18 mouse cellular contexts compared by ENCODE assay signal in the genomic region with DNA sequence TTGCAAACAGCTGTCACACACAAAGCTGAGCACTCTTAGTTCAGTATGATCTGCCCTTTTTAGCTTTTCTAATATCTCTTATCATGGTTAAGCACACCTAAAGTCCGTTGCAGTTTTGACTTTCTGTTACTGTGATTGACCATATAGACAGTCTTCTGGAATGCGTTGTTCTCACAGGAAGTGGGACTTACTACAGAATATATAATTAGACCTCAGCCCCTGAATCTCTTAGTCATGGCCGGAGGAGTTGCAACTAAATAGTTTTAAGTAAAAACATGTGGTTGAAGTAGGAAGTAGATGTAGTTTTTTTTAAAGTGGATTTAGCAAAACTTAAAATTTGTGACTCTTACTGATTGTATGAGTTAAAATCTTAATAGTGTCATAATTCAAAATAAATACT. TPM values are rescaled to one million over a fixed set of nuclear protein-coding genes. Genes with fewer than 3 reads are reported as not detected.
DNase-seq lines count a peak whose midpoint lies in the region; ATAC-seq and TF ChIP-seq lines count a peak whose summit lies in the region.
"Had no signal": no experiment of that assay in that cellular context is flagged by ENCODE, and none has a peak within 500 bp of the region (broad histone marks: within the 10 kb centered on the region; RNA-seq: fewer than 3 reads in every experiment).

No protein-coding gene starts in this region.

- H3K4me1 ChIP-seq in midbrain, postnatal 0 days (ENCODE audit: insufficient read depth, low read length) = no peaks in the 10 kb centered on the region
- H3K4me1 ChIP-seq: embryonic facial prominence, embryonic 15.5 days; heart, embryonic 12.5 days; hindbrain, embryonic 10.5 days had no signal

- no peak overlapping the region for H3K27ac ChIP-seq in midbrain, postnatal 0 days (ENCODE audit: low read depth, low read length)
- H3K27ac ChIP-seq: embryonic facial prominence, embryonic 15.5 days; forebrain, embryonic 15.5 days; hindbrain, embryonic 10.5 days; hindbrain, embryonic 15.5 days had no signal

- intact Hi-C loops in gastrocnemius, postnatal 14 days (cut with DNase I; ENCODE audit: low total_unique reads) = no loop called here

- H3K36me3 ChIP-seq in midbrain, postnatal 0 days (ENCODE audit: insufficient read depth, low read length) = peaks cover 32% of the 10 kb centered on the region; the same call in 1 of the 2 replicates

- H3K4me3 ChIP-seq in midbrain, postnatal 0 days (ENCODE audit: low read depth, low read length) = no peak overlapping the region
- H3K4me3 ChIP-seq: embryonic facial prominence, embryonic 15.5 days; forebrain, embryonic 15.5 days; heart, embryonic 12.5 days; hindbrain, embryonic 10.5 days; hindbrain, embryonic 15.5 days had no signal

- no peak overlapping the region for H3K9ac ChIP-seq in midbrain, postnatal 0 days (replicated peaks; ENCODE audit: low read length, poor library complexity, severe bottlenecking)
- H3K9ac ChIP-seq: embryonic facial prominence, embryonic 15.5 days; forebrain, embryonic 15.5 days; heart, embryonic 12.5 days; hindbrain, embryonic 15.5 days had no signal

- no peaks in the 10 kb centered on the region for H3K9me3 ChIP-seq in midbrain, postnatal 0 days (ENCODE audit: low read length)
- H3K9me3 ChIP-seq: embryonic facial prominence, embryonic 15.5 days; forebrain, embryonic 15.5 days; heart, embryonic 12.5 days; hindbrain, embryonic 10.5 days; hindbrain, embryonic 15.5 days had no signal

- peak; percentile 27 for ATAC-seq in granulocyte monocyte progenitor cell, adult 5-6 weeks (replicated peaks; ENCODE audit: poor library complexity, severe bottlenecking)
- ATAC-seq in midbrain, postnatal 0 days (ENCODE audit: low FRiP score) = no peak
- ATAC-seq: forebrain, embryonic 15.5 days; intestine, embryonic 16.5 days had no signal

- DNase-seq in 416B (ENCODE audit: low read depth) (peak; percentile 90), NIH3T3 (ENCODE audit: low read depth) (peak; percentile 35)
- DNase-seq in midbrain, postnatal 0 days (ENCODE audit: low spot score) = no peak
- no peak for DNase-seq in gastrocnemius, postnatal 14 days
- no peak for DNase-seq in right cerebral cortex, adult 2 months (ENCODE audit: low spot score in 2 of 2)
- DNase-seq: adrenal gland, adult 2 months; adrenal gland, postnatal 36 days; cerebellum, adult 11 months; cerebellum, adult 8-10 months; cerebellum, postnatal 14 days; gastrocnemius, postnatal 10 days had no signal

- no peak for TF ChIP-seq CTCF in midbrain, postnatal 0 days (IDR thresholded peaks at IDR 0.05)

- no peak overlapping the region for H3K4me2 ChIP-seq in midbrain, postnatal 0 days (ENCODE audit: low read depth, low read length, poor library complexity, severe bottlenecking)
- H3K4me2 ChIP-seq: embryonic facial prominence, embryonic 15.5 days; forebrain, embryonic 15.5 days; heart, embryonic 12.5 days; hindbrain, embryonic 15.5 days had no signal

- no peaks in the 10 kb centered on the region for H3K27me3 ChIP-seq in midbrain, postnatal 0 days (ENCODE audit: insufficient read depth, low read length)
- H3K27me3 ChIP-seq: embryonic facial prominence, embryonic 15.5 days; forebrain, embryonic 15.5 days; heart, embryonic 12.5 days; hindbrain, embryonic 15.5 days had no signal

- 78% methylated on average over 3 of the region's 3 CpGs for WGBS in midbrain, postnatal 0 days

RNA-seq across cellular contexts. Expression of a gene that starts 36.6 kb away (rescaled TPM):
- 52.7 and 69.3 TPM in 2 replicates for total RNA-seq in granulocyte monocyte progenitor cell, adult 5-6 weeks (2014; fragmentation: Nextera tagmentation)
- 75.0 and 78.3 TPM in 2 replicates for total RNA-seq in granulocyte monocyte progenitor cell, adult 5-6 weeks (2017)
- total RNA-seq in midbrain, postnatal 0 days (2014; rRNA removed) = 149 and 195 TPM in 2 replicates
- 194 and 205 TPM in 2 replicates for polyA plus RNA-seq in midbrain, postnatal 0 days (2015; fragmentation: Nextera tagmentation; extraction: Ambion mirVana)
- 10 to 100 TPM; 44.4 to 45.1 TPM for total RNA-seq in gastrocnemius, postnatal 14 days (2021)

Comparison
In these comparisons a context has a peak if more than half of its experiments do, and no peak if none do; other contexts are left out.
1. DNase-seq: peak in 416B (single experiment) and NIH3T3 (single experiment); none in midbrain, postnatal 0 days (single experiment), gastrocnemius, postnatal 14 days (single experiment) and right cerebral cortex, adult 2 months (0 of 2).